Mouse (Mus musculus) testis, postnatal 10 days (tissue): Measurements from ENCODE around the gene Eif4g3.

Source experiments
- DNase-seq: peaks from one replicate; pipeline ENCODE4 v3.0.0; 2021; ENCODE audit warnings: low spot score

Gene Eif4g3

GRCm38 (mm10) chr4:138163836-138164235 lies 171.0 kb downstream of the Eif4g3 start:
- no peak for DNase-seq

- DNase-seq, result no peak
Measured at GRCm38 (mm10) chr4:138164860-138165259, 172.0 kb downstream of the Eif4g3 start.

GRCm38 (mm10) chr4:138166519-138166918 lies 173.7 kb downstream of the Eif4g3 start:
- DNase-seq, result no peak

- DNase-seq, result no peak
Measured at GRCm38 (mm10) chr4:138168162-138168561, 175.3 kb downstream of the Eif4g3 start.

GRCm38 (mm10) chr4:138169420-138169819 lies 176.6 kb downstream of the Eif4g3 start:
- DNase-seq, result no peak

- no peak for DNase-seq
Measured at GRCm38 (mm10) chr4:138172686-138173085, 179.9 kb downstream of the Eif4g3 start.

GRCm38 (mm10) chr4:138179391-138179790 lies 186.6 kb downstream of the Eif4g3 start:
- DNase-seq, result no peak

- DNase-seq, result no peak
Measured at GRCm38 (mm10) chr4:138180719-138181118, 187.9 kb downstream of the Eif4g3 start.

- DNase-seq, result no peak
Measured at GRCm38 (mm10) chr4:138184056-138184455, 191.2 kb downstream of the Eif4g3 start.

- no peak for DNase-seq
Measured at GRCm38 (mm10) chr4:138184573-138184981, 191.8 kb downstream of the Eif4g3 start.

GRCm38 (mm10) chr4:138185961-138186360 lies 193.1 kb downstream of the Eif4g3 start:
- DNase-seq, result no peak

GRCm38 (mm10) chr4:138187995-138188394 lies 195.2 kb downstream of the Eif4g3 start:
- DNase-seq, result no peak

- no peak for DNase-seq
Measured at GRCm38 (mm10) chr4:138192561-138192960, 199.7 kb downstream of the Eif4g3 start.

- no peak for DNase-seq
Measured at GRCm38 (mm10) chr4:138200769-138201168, 207.9 kb downstream of the Eif4g3 start.

GRCm38 (mm10) chr4:138201696-138202095 lies 208.9 kb downstream of the Eif4g3 start:
- no peak for DNase-seq

- DNase-seq, result no peak
Measured at GRCm38 (mm10) chr4:138210116-138210515, 217.3 kb downstream of the Eif4g3 start.

- no peak for DNase-seq
Measured at GRCm38 (mm10) chr4:138213861-138214260, 221.0 kb downstream of the Eif4g3 start.

GRCm38 (mm10) chr4:138215671-138216199 lies 222.9 kb downstream of the Eif4g3 start:
- DNase-seq, result no peak

GRCm38 (mm10) chr4:138216200-138216890 lies 223.5 kb downstream of the Eif4g3 start, which contains the start of gene Hp1bp3:
Hp1bp3 (plus strand) TSS chr4:138216296.
- peak; percentile 89 for DNase-seq

GRCm38 (mm10) chr4:138216891-138217392 lies 224.1 kb downstream of the Eif4g3 start:
- peak; percentile 99 for DNase-seq

GRCm38 (mm10) chr4:138217441-138217840 lies 224.6 kb downstream of the Eif4g3 start:
- peak; percentile 66 for DNase-seq

- no peak for DNase-seq
Measured at GRCm38 (mm10) chr4:138217951-138218685, 225.3 kb downstream of the Eif4g3 start.

- DNase-seq, result no peak
Measured at GRCm38 (mm10) chr4:138219331-138219730, 226.5 kb downstream of the Eif4g3 start.
